Mouse (Mus musculus): Measurements from ENCODE around the gene Atp9a. TPM values are rescaled to one million over a fixed set of nuclear protein-coding genes. Genes with fewer than 3 reads are reported as not detected.

The Atp9a gene
- polyA plus RNA-seq, 1 experiment from 2014 or later = 61.1 TPM

DNA sequence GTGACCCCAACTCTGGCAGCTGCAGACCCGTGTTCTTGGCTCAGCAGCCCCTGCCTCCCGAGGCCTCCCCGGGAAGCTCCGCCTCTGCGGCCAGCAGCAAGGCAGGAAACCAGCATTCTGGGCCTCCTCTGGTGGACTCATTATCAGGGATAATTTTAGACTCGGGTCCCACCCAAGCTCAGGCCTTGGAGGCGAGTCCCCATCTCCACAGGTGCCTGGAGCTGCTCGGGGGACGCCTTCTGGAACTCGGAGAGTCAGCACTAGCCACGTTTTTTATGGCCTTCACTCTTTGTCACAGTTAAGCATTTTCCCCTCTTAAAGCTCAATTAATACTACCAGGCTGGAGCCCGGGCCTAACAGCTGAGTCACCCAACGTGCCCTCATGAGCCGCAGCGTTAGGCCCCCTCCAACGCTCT is 137.5 kb downstream of the Atp9a start:
- no peak overlapping the region for H3K4me3 ChIP-seq (replicated peaks)
- H3K4me1 ChIP-seq (replicated peaks) = peaks cover 41% of the 10 kb centered on the region
- H3K4me2 ChIP-seq (replicated peaks) = no peak overlapping the region
- H3K36me3 ChIP-seq = no peaks in the 10 kb centered on the region
- H3K27ac ChIP-seq = no peak overlapping the region
- 58% methylated on average over 16 of the region's 16 CpGs for WGBS
- no peaks in the 10 kb centered on the region for H3K9me3 ChIP-seq
- no peak for ATAC-seq
- peaks cover 36% of the 10 kb centered on the region for H3K27me3 ChIP-seq
- H3K9ac ChIP-seq (replicated peaks) = no peak overlapping the region

DNA sequence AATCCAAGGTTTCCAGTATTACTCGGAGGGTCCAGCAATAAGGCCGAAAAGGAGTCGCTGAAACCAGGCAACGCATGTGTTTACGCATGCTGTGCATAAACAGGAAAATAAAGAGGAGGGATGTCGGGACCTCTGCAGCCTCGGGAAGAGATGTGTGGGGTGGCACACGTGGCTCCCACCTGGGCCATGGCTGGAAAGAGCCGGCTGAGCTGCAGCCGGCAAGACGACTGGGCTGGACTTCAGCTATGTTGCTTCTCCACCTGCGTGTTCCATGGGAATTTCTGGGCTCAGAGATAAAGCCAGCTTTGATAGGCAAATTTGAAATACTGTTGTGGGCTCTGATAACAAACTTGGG is 139.8 kb downstream of the Atp9a start:
- Histone ChIP-seq H3K27me3 (peaks cover 43% of the 10 kb centered on the region), H3K36me3 (no peaks in the 10 kb centered on the region), H3K27ac (no peak overlapping the region), H3K4me2 (replicated peaks) (peak overlapping the region; percentile 69; the same call in 1 of the 2 replicates), H3K9ac (replicated peaks) (no peak overlapping the region), H3K4me1 (replicated peaks) (peaks cover 38% of the 10 kb centered on the region), H3K4me3 (replicated peaks) (no peak overlapping the region), H3K9me3 (no peaks in the 10 kb centered on the region)
- WGBS = 27% methylated on average over 12 of the region's 12 CpGs
- no peak for ATAC-seq

DNA sequence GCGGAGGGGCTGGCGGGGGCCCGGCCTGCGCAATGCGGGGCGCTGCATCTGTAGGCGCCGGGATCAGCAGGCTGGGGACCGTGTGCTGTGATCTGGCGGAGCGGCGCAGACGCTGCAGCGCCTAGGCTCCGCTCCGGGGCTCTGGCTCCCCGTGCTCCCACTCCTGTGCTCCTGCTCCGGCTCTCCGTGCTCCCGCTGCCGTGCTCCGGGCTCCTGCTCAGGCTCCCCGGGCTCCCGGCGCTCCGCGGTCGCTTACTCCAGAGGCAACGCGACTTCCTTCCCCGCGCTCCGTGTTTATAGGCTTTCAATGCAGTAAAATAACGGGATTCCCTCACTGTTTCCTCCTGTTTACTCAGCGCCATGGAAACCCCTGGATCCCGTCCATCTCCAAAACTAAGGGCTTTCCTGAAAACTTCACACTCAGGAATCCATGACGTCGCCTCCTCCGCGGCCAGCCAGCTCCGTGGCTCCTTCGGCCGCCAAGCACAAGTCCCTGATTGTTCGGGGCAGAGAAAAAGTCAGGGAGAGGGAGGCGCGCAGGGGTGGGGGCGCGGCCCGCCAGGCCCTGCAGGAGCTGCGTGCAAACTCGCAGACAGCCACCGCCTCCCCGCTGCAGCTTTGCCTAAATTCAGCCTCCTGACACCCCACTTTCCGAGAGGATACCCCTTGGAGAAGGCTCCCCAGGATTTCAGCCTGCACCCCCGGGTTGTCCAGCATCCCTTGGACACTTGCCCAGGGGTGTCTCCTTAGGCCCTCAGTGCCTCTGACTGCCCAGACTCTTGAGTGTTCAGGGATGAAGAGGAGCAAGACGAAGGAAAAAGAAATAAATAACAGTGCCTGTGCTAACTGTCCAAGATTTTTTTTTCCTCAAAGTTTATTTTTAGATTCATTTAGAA is 140.5 kb downstream of the Atp9a start, which contains the start of gene Nfatc2:
Gene Nfatc2, minus strand, starts transcription at position 167 of the 896 bp plus-strand sequence.
- under 1% methylated on average over 55 of the region's 56 CpGs for WGBS
- peak within 1 kb of the TSS; percentile 68 for H3K27ac ChIP-seq
- H3K9me3 ChIP-seq = no peaks in the 10 kb centered on the region
- peak within 1 kb of the TSS; percentile 50 for H3K4me3 ChIP-seq (replicated peaks)
- H3K27me3 ChIP-seq = peaks cover 43% of the 10 kb centered on the region
- H3K4me1 ChIP-seq (replicated peaks) = peaks cover 38% of the 10 kb centered on the region
- peak within 1 kb of the TSS; percentile 69 for H3K4me2 ChIP-seq (replicated peaks)
- H3K36me3 ChIP-seq = no peaks in the 10 kb centered on the region
- peak within 1 kb of the TSS; percentile 69 for H3K9ac ChIP-seq (replicated peaks)
- peak; percentile 91 for ATAC-seq

DNA sequence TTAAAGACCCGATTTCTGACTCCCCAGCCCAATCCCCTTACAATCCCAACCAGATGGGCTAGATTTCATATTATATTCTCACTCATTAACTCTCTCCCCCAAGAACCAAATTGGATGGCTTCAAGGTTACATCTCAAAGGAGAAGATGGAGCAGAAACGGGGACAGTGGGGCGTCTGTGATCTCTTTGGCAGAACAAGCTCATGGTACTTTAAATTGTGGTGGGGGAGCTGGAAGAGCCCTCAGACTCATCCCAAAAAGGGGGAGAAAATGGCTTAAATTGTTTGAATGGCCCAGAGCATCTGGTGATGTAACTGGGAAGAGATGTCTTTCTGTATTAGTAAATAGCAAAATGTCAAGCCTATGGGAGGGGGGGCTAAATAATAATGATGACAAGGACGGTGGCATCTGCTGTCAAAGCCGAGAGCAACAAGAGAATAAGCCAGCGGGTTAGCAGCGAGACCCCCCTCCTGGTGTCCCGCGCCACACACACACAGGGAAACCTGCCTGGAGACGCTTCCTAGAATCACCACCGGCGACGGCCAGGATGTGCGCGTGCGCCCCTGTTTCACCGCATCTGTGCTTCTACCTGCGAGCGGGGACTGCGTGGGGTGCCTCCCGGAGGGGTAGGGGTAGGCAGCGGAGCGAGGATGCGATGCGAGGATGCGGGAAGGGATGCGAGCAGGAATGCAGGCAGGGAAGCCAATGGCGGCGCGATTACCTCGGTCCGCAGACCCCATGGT is 141.3 kb downstream of the Atp9a start:
- Histone ChIP-seq H3K9ac (replicated peaks) (peak overlapping the region; percentile 69), H3K4me2 (replicated peaks) (peak overlapping the region; percentile 69), H3K27ac (peak overlapping the region; percentile 68), H3K36me3 (no peaks in the 10 kb centered on the region), H3K9me3 (no peaks in the 10 kb centered on the region), H3K4me1 (replicated peaks) (peaks cover 38% of the 10 kb centered on the region), H3K4me3 (replicated peaks) (peak overlapping the region; percentile 50), H3K27me3 (peaks cover 43% of the 10 kb centered on the region)
- peak; percentile 87 for ATAC-seq
- under 1% methylated on average over 32 of the region's 32 CpGs for WGBS

DNA sequence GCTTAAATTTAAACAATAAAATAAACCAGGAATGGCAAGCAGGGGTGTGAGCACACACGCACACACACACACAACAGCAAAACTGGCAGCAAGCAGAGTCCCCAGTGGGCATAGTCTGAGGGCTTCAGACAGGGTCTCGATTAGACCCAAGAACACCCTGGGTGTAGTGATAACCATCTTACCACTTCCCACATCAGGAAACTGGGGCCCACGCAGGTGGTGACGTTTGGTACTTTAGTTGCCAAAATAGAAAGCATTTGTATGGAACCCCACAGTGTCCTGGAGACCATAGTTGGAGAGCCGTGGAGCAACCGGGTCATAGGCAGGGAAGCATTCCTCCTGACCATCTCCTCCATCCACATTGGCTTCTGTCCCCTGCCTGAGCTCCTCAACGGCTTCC is 146.5 kb downstream of the Atp9a start:
- peaks cover 15% of the 10 kb centered on the region for H3K4me1 ChIP-seq (replicated peaks)
- H3K27ac ChIP-seq = no peak overlapping the region
- no peak for ATAC-seq
- no peak overlapping the region for H3K9ac ChIP-seq (replicated peaks)
- H3K9me3 ChIP-seq = no peaks in the 10 kb centered on the region
- peaks cover 28% of the 10 kb centered on the region for H3K27me3 ChIP-seq
- WGBS = 81% methylated on average over 7 of the region's 7 CpGs
- no peak overlapping the region for H3K4me3 ChIP-seq (replicated peaks)
- H3K36me3 ChIP-seq = no peaks in the 10 kb centered on the region
- no peak overlapping the region for H3K4me2 ChIP-seq (replicated peaks)

DNA sequence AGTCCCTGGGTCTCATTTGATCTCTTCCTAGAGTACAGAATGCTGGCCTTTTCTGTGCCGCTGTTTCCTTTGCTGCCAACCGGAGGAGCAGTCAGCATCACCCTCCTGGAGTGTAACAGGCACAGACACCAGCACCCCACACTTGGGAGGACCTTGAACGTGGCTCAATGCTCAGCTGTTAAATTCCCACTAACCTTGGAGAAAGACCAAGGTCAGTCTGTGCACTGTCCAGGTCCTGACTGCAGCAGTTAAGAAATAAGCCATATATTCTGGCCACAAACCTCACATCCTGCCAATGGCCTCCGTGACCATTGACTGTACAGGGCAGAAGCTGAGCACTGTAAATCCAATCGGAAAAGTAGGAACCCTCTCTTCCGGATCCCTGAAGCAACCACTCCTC is 148.5 kb downstream of the Atp9a start:
- ATAC-seq = no peak
- no peak overlapping the region for H3K4me2 ChIP-seq (replicated peaks)
- no peak overlapping the region for H3K4me3 ChIP-seq (replicated peaks)
- H3K4me1 ChIP-seq (replicated peaks) = peaks cover 20% of the 10 kb centered on the region
- H3K27me3 ChIP-seq = peaks cover 41% of the 10 kb centered on the region
- WGBS = 82% methylated on average over 6 of the region's 6 CpGs
- no peak overlapping the region for H3K27ac ChIP-seq
- H3K9ac ChIP-seq (replicated peaks) = no peak overlapping the region
- H3K9me3 ChIP-seq = no peaks in the 10 kb centered on the region
- no peaks in the 10 kb centered on the region for H3K36me3 ChIP-seq

DNA sequence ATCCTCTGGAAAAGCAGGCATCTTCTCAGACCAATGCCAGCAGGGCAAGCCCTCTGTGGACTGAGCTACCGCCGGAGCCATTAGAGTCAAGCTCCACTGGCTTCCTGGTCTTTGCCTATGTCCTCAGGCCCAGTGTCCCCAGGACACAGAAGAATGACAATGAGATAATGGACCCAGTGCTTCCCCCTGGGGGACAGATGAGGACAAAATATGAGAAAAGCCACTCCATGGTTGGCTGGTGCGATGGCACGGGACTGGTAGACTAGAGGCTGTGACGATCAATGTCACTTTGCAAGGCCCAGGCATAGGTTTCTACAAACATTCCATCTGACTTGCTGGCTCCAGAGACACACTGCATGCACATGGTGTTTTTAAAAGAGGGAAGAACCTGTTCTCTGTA is 149.2 kb downstream of the Atp9a start:
- Histone ChIP-seq H3K4me2 (replicated peaks) (no peak overlapping the region), H3K27ac (no peak overlapping the region), H3K9me3 (no peaks in the 10 kb centered on the region), H3K9ac (replicated peaks) (no peak overlapping the region), H3K36me3 (no peaks in the 10 kb centered on the region), H3K27me3 (peaks cover 36% of the 10 kb centered on the region), H3K4me3 (replicated peaks) (no peak overlapping the region), H3K4me1 (replicated peaks) (peaks cover 25% of the 10 kb centered on the region)
- ATAC-seq = no peak
- WGBS = 81% methylated on average over 5 of the region's 5 CpGs

DNA sequence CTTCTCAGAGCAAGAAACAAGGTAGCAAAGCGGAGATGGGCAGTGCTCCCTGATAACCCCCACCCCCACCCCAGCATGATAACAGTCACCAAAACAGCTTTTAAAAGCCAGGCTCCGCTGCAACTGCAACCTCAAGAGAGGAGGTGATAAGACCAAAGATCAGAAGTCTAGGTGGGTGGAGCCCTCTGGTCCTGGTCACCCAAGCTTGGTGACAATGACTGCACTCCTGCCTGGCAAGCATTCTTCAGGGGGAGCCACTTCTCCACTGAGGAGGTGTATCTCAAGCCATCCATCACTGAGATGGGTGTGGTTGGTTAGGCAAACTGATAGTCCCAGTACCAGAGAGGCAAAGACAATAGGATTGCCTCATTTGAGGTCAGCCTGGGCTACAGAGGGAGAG is 151.1 kb downstream of the Atp9a start:
- Histone ChIP-seq H3K9ac (replicated peaks) (no peak overlapping the region), H3K27me3 (peaks cover 36% of the 10 kb centered on the region), H3K9me3 (no peaks in the 10 kb centered on the region), H3K27ac (no peak overlapping the region), H3K4me2 (replicated peaks) (no peak overlapping the region), H3K4me3 (replicated peaks) (no peak overlapping the region), H3K36me3 (no peaks in the 10 kb centered on the region), H3K4me1 (replicated peaks) (peaks cover 25% of the 10 kb centered on the region)
- 89% methylated on average over 2 of the region's 2 CpGs for WGBS
- ATAC-seq = no peak

DNA sequence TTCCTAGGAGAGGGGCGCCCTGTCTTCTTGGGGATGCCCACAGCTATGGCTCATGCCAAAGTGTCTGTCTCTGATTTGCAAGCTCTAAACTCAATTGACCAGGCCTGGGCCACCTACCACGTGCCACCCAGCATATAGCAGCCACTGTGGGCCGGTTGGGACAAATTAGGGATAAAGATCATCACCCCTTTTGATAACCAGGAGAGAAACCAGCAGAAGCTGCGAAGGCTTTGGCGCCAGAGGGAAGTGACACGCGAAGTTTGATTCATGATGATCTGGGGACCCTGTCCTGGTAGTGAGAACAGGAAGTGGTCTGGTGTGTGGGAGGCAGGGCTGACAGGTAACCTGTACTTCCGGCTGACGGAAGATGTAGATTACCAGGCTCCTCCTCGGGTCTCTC is 151.7 kb downstream of the Atp9a start:
- H3K27me3 ChIP-seq = peaks cover 36% of the 10 kb centered on the region
- H3K4me2 ChIP-seq (replicated peaks) = peak overlapping the region; percentile 62
- H3K4me3 ChIP-seq (replicated peaks) = peak overlapping the region; percentile 37
- H3K36me3 ChIP-seq = no peaks in the 10 kb centered on the region
- WGBS = 56% methylated on average over 10 of the region's 10 CpGs
- peaks cover 25% of the 10 kb centered on the region for H3K4me1 ChIP-seq (replicated peaks)
- no peak overlapping the region for H3K27ac ChIP-seq
- ATAC-seq = no peak
- H3K9me3 ChIP-seq = no peaks in the 10 kb centered on the region
- peak overlapping the region; percentile 53 for H3K9ac ChIP-seq (replicated peaks)

DNA sequence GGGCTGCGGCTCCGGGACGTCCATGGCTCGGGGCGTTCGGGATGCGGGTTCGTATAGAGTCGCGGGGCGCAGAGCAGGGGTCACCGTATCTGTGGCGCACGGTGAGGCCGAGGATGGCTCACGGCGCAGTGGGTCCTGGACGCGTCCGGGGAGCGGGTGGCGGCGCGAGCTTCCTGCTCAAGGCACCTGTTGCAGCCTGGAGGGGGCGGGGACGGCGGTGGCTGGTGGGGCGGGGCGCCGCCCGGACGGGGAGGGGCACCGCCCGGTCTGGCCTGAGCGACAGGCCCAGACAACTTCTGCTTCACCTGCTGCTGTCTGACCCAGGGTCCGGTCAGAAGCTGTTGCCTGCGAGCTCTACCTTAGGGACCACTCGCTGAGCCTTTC is 152.0 kb downstream of the Atp9a start:
- no peak overlapping the region for H3K27ac ChIP-seq
- peak overlapping the region; percentile 37 for H3K4me3 ChIP-seq (replicated peaks)
- no peaks in the 10 kb centered on the region for H3K36me3 ChIP-seq
- WGBS = under 1% methylated on average over 33 of the region's 38 CpGs
- H3K9ac ChIP-seq (replicated peaks) = peak overlapping the region; percentile 53
- H3K4me2 ChIP-seq (replicated peaks) = peak overlapping the region; percentile 62
- no peaks in the 10 kb centered on the region for H3K9me3 ChIP-seq
- peaks cover 25% of the 10 kb centered on the region for H3K4me1 ChIP-seq (replicated peaks)
- peaks cover 36% of the 10 kb centered on the region for H3K27me3 ChIP-seq
- peak; percentile 54 for ATAC-seq

DNA sequence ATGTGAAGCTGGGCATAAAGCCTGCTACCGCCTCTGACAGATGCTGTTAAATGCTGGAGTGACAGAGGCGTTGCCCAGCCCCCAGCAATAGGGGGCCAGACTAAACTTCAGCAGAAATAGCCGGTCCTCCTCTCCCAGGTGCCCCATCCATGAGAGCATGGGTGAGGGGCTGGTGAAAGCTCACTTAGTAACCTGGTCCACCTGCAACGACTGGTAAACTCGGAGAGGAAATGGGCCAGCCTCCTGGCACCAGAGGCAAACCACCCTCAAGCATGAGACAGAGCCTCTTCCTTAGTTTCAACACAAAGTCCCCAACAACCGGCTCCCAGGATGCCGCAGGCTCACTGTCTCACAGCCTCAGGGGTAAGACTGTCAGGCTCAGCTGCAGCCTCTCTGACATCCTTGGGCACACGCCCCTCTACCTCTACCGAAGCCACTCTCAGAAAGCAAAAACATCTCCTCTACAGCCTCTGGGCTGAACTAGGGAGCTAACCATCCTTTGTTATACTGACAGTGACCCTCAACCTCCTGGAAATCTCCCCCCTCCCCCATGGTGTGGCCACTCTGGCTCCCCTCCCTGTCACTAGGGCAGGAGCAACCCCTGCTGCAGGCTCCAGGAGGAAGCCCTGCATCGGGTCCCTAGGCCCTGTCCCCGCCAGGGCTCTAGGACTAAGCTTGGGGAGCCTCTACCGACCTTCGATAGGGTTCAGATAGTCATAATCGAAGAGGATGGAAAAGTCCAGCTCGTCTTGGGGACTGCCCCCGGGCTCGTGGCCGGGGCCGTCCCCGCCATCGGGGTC is 152.6 kb downstream of the Atp9a start:
- peak; percentile 59 for ATAC-seq
- peak overlapping the region; percentile 53 for H3K9ac ChIP-seq (replicated peaks)

More for the DNA sequence above, 152.6 kb downstream of the Atp9a start:
- Histone ChIP-seq H3K4me1 (replicated peaks) (peaks cover 29% of the 10 kb centered on the region), H3K27ac (no peak overlapping the region), H3K4me3 (replicated peaks) (peak overlapping the region; percentile 37), H3K9me3 (no peaks in the 10 kb centered on the region), H3K36me3 (no peaks in the 10 kb centered on the region), H3K4me2 (replicated peaks) (peak overlapping the region; percentile 62), H3K27me3 (peaks cover 36% of the 10 kb centered on the region)
- 6% methylated on average over 21 of the region's 21 CpGs for WGBS
